Mouse (Mus musculus): ENCODE measurements around the gene Myh15. TPM values are rescaled to one million over a fixed set of nuclear protein-coding genes. Genes with fewer than 3 reads are reported as not detected.

The Myh15 gene
- polyA plus RNA-seq (2017; shearing (Covaris generic)): not detected

DNA sequence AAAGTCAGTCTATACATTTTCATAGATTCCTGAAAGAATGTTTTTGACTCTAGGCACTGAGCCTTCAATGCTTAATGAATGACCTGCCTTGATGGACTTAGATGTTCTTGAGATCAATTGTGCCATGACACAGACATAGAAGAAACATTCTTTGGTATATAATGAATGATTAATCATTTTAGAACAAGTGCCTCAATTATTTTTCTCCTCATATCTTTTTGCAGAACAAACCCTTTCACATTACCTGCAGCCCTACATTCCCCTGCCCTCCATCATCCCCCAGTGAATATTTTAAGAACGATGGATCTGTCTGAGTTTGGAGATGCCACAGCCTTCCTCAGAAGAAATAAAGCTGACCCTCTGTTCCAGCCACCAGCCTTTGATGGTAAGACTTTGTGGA is at the start of gene Myh15:
Gene Myh15, plus strand, starts transcription at position 301 of the 400 bp plus-strand sequence.

Other genes starting within 250 kb of the Myh15 start
- gene Retnlb, start 240.6 kb upstream of the Myh15 start, polyA plus RNA-seq (2017; shearing (Covaris generic)): not detected
- gene Retnla, start 214.9 kb upstream of the Myh15 start, polyA plus RNA-seq (2017; shearing (Covaris generic)): not detected
- not detected for gene Retnlg, start 184.9 kb upstream of the Myh15 start, polyA plus RNA-seq (2017; shearing (Covaris generic))
- gene Dzip3, start 63.3 kb upstream of the Myh15 start, polyA plus RNA-seq (2017; shearing (Covaris generic)): 6.6 TPM
- 3.3 TPM for gene Cip2a, start 63.3 kb upstream of the Myh15 start, polyA plus RNA-seq (2017; shearing (Covaris generic))

Measured in inflammation-experienced regulatory T-cells, adult 16 weeks (primary cell).